Mouse (Mus musculus) spleen, adult 2 months (tissue): ENCODE results near the gene Mrpl28.

Experiments
- CTCF ChIP-seq: fragments of 200-500 bp; IDR thresholded peaks from 2 replicates; pipeline ENCODE4 v1.5.1; 2011; ENCODE audit warnings: mild to moderate bottlenecking, inconsistent platforms; ENCODE audit not compliant: insufficient read depth, insufficient read length, insufficient replicate concordance; ENCODE audit errors: extremely low read depth
- POLR2A ChIP-seq: fragments of 200-500 bp; IDR thresholded peaks from 2 replicates; pipeline ENCODE4 v1.6.1; 2011; ENCODE audit warnings: low read depth, low read length, inconsistent platforms

- TF ChIP-seq CTCF, result no peak
- TF ChIP-seq POLR2A, result no peak
Measured at GRCm38 (mm10) chr17:26168039-26168438, 44.7 kb downstream of the Mrpl28 start.
